Mouse (Mus musculus) embryonic facial prominence, embryonic 10.5 days (tissue): ENCODE measurements at regions not wholly inside any gene's neighbourhood (a gene's known extent, or its start where the extent isn't known, plus 50 kb on each side); places are given as distances from the start of the nearest gene placed in this dataset.

ENCODE experiments used
- DNase-seq: peaks from one replicate; pipeline ENCODE4 v3.0.0-alpha.2; 2017; ENCODE audit warnings: low spot score
- H3K27ac ChIP-seq: fragments of 300-500 bp; sonication (generic); replicated peaks from 2 replicates; pipeline ENCODE4 v1.5.1; 2016; ENCODE audit warnings: mild to moderate bottlenecking
- H3K27me3 ChIP-seq: fragments of 300-500 bp; sonication (generic); replicated peaks from 2 replicates; pipeline ENCODE4 v1.6.1; 2016; ENCODE audit warnings: low read depth, mild to moderate bottlenecking; ENCODE audit not compliant: poor library complexity, severe bottlenecking
- H3K36me3 ChIP-seq: fragments of 300-500 bp; sonication (generic); replicated peaks from 2 replicates; pipeline ENCODE4 v1.6.1; 2016; ENCODE audit warnings: mild to moderate bottlenecking, moderate library complexity
- H3K4me1 ChIP-seq: fragments of 300-500 bp; sonication (generic); 2 replicates; pipeline ENCODE4 v1.6.1; 2016
- H3K4me3 ChIP-seq: fragments of 300-500 bp; sonication (generic); 2 replicates; pipeline ENCODE4 v1.5.1; 2016; ENCODE audit warnings: mild to moderate bottlenecking, moderate library complexity
- H3K9me3 ChIP-seq: fragments of 300-500 bp; sonication (generic); 2 replicates; pipeline ENCODE4 v1.6.1; 2016; ENCODE audit warnings: mild to moderate bottlenecking
- WGBS: fragments of 180-500 bp; shearing (Covaris S2); methylation state at CpG from one replicate; pipeline ENCODE4 v1.1.7; 2016; 5-methylcytosine and 5-hydroxymethylcytosine counted together

- H3K4me1 ChIP-seq, result no peaks in the 10 kb centered on the region
- no peak overlapping the region for H3K27ac ChIP-seq
- DNase-seq, result no peak
- no peaks in the 10 kb centered on the region for H3K27me3 ChIP-seq
- no peak overlapping the region for H3K4me3 ChIP-seq
- WGBS, result 94% methylated on average over 3 of the region's 3 CpGs
- no peaks in the 10 kb centered on the region for H3K9me3 ChIP-seq
- H3K36me3 ChIP-seq, result no peaks in the 10 kb centered on the region
Measured at GRCm38 (mm10) chr3:41217770-41218169, 134.9 kb upstream of the Pgrmc2 start.

- WGBS, result 78% methylated on average over 2 of the region's 2 CpGs
- Histone ChIP-seq H3K27ac (no peak overlapping the region), H3K4me1 (no peaks in the 10 kb centered on the region), H3K9me3 (no peaks in the 10 kb centered on the region), H3K4me3 (no peak overlapping the region), H3K36me3 (no peaks in the 10 kb centered on the region), H3K27me3 (no peaks in the 10 kb centered on the region)
- no peak for DNase-seq
Measured at GRCm38 (mm10) chr3:41213533-41213932, 130.7 kb upstream of the Pgrmc2 start.

- no peaks in the 10 kb centered on the region for H3K4me1 ChIP-seq
- H3K27ac ChIP-seq, result no peak overlapping the region
- no peaks in the 10 kb centered on the region for H3K27me3 ChIP-seq
- no peaks in the 10 kb centered on the region for H3K9me3 ChIP-seq
- H3K4me3 ChIP-seq, result no peak overlapping the region
- no peak for DNase-seq
- 79% methylated on average over 7 of the region's 7 CpGs for WGBS
- H3K36me3 ChIP-seq, result no peaks in the 10 kb centered on the region
Measured at GRCm38 (mm10) chr3:41210333-41210732, 127.5 kb upstream of the Pgrmc2 start.

- Histone ChIP-seq H3K36me3 (no peaks in the 10 kb centered on the region), H3K4me3 (no peak overlapping the region), H3K27me3 (no peaks in the 10 kb centered on the region), H3K4me1 (peaks cover 10% of the 10 kb centered on the region), H3K9me3 (no peaks in the 10 kb centered on the region), H3K27ac (no peak overlapping the region)
- no peak for DNase-seq
- 79% methylated on average over 13 of the region's 13 CpGs for WGBS
Measured at GRCm38 (mm10) chr3:41202895-41203294, 120.0 kb upstream of the Pgrmc2 start.

GRCm38 (mm10) chr3:41201782-41202181 lies 118.9 kb upstream of the Pgrmc2 start:
- 34% methylated on average over 4 of the region's 4 CpGs for WGBS
- H3K4me1 ChIP-seq, result peaks cover 10% of the 10 kb centered on the region
- H3K27me3 ChIP-seq, result no peaks in the 10 kb centered on the region
- H3K4me3 ChIP-seq, result no peak overlapping the region
- H3K9me3 ChIP-seq, result no peaks in the 10 kb centered on the region
- DNase-seq, result no peak
- H3K27ac ChIP-seq, result no peak overlapping the region
- no peaks in the 10 kb centered on the region for H3K36me3 ChIP-seq

- Histone ChIP-seq H3K36me3 (no peaks in the 10 kb centered on the region), H3K4me1 (peaks cover 15% of the 10 kb centered on the region), H3K9me3 (no peaks in the 10 kb centered on the region), H3K27ac (no peak overlapping the region), H3K4me3 (no peak overlapping the region), H3K27me3 (no peaks in the 10 kb centered on the region)
- no peak for DNase-seq
- WGBS, result 91% methylated on average over 5 of the region's 5 CpGs
Measured at GRCm38 (mm10) chr3:41200026-41200425, 117.2 kb upstream of the Pgrmc2 start.

GRCm38 (mm10) chr3:41198216-41198976 lies 115.5 kb upstream of the Pgrmc2 start:
- Histone ChIP-seq H3K27me3 (no peaks in the 10 kb centered on the region), H3K27ac (no peak overlapping the region), H3K4me3 (no peak overlapping the region), H3K9me3 (no peaks in the 10 kb centered on the region), H3K4me1 (peaks cover 24% of the 10 kb centered on the region), H3K36me3 (no peaks in the 10 kb centered on the region)
- WGBS, result 88% methylated on average over 15 of the region's 15 CpGs
- DNase-seq, result no peak

- Histone ChIP-seq H3K27me3 (no peaks in the 10 kb centered on the region), H3K36me3 (no peaks in the 10 kb centered on the region), H3K4me3 (no peak overlapping the region), H3K4me1 (peaks cover 21% of the 10 kb centered on the region), H3K9me3 (no peaks in the 10 kb centered on the region), H3K27ac (no peak overlapping the region; the same call in 1 of the 2 replicates)
- 72% methylated on average over 7 of the region's 7 CpGs for WGBS
- no peak for DNase-seq
Measured at GRCm38 (mm10) chr3:41195113-41195975, 112.5 kb upstream of the Pgrmc2 start.

- Histone ChIP-seq H3K27me3 (no peaks in the 10 kb centered on the region), H3K27ac (no peak overlapping the region), H3K9me3 (no peaks in the 10 kb centered on the region), H3K4me1 (peaks cover 21% of the 10 kb centered on the region), H3K36me3 (no peaks in the 10 kb centered on the region), H3K4me3 (no peak overlapping the region)
- DNase-seq, result no peak
- 73% methylated on average over 9 of the region's 9 CpGs for WGBS
Measured at GRCm38 (mm10) chr3:41194311-41195112, 111.7 kb upstream of the Pgrmc2 start.

- Histone ChIP-seq H3K4me3 (no peak overlapping the region), H3K27ac (no peak overlapping the region), H3K9me3 (no peaks in the 10 kb centered on the region), H3K27me3 (no peaks in the 10 kb centered on the region), H3K4me1 (peaks cover 6% of the 10 kb centered on the region; the same call in 1 of the 2 replicates), H3K36me3 (no peaks in the 10 kb centered on the region)
- WGBS, result 84% methylated on average over 10 of the region's 10 CpGs
- no peak for DNase-seq
Measured at GRCm38 (mm10) chr3:41185305-41186097, 102.7 kb upstream of the Pgrmc2 start.

GRCm38 (mm10) chr3:41184375-41184774 lies 101.5 kb upstream of the Pgrmc2 start:
- 86% methylated on average over 7 of the region's 7 CpGs for WGBS

More at GRCm38 (mm10) chr3:41184375-41184774, 101.5 kb upstream of the Pgrmc2 start:
- no peaks in the 10 kb centered on the region for H3K36me3 ChIP-seq
- no peaks in the 10 kb centered on the region for H3K27me3 ChIP-seq
- H3K9me3 ChIP-seq, result no peaks in the 10 kb centered on the region
- H3K27ac ChIP-seq, result no peak overlapping the region
- DNase-seq, result no peak
- H3K4me3 ChIP-seq, result no peak overlapping the region
- peaks cover 6% of the 10 kb centered on the region; the same call in 1 of the 2 replicates for H3K4me1 ChIP-seq
